Mouse (Mus musculus): ENCODE measurements at regions not wholly inside any gene's neighbourhood (a gene's known extent, or its start where the extent isn't known, plus 50 kb on each side); places are given as distances from the start of the nearest gene placed in this dataset.

GRCm38 (mm10) chr14:36819826-36820225 is 148.8 kb downstream of the Ccser2 start:
- no peak overlapping the region for H3K27ac ChIP-seq (replicated peaks; ENCODE audit: low read depth, low read length)
- ATAC-seq (ENCODE audit: low read depth) (no peak), DNase-seq (ENCODE audit: low spot score) (peak; percentile 13)
- no peaks in the 10 kb centered on the region for H3K4me1 ChIP-seq (ENCODE audit: control insufficient read depth, insufficient read depth, low read length)
- H3K36me3 ChIP-seq (ENCODE audit: control insufficient read depth, insufficient read depth, low read length) = no peaks in the 10 kb centered on the region
- H3K4me3 ChIP-seq (ENCODE audit: low read depth, low read length) = no peak overlapping the region
- H3K9ac ChIP-seq (ENCODE audit: low read depth, low read length) = no peak overlapping the region
- H3K27me3 ChIP-seq (replicated peaks; ENCODE audit: control insufficient read depth, insufficient read depth, low read length) = no peaks in the 10 kb centered on the region
- no peak overlapping the region for H3K4me2 ChIP-seq (ENCODE audit: low read depth, low read length)
- WGBS = 90% methylated on average over 1 of the region's 1 CpGs
- H3K9me3 ChIP-seq (ENCODE audit: control insufficient read depth, low read length) = no peaks in the 10 kb centered on the region

GRCm38 (mm10) chr14:36802418-36802817 is 166.2 kb downstream of the Ccser2 start:
- no peak overlapping the region for H3K9ac ChIP-seq (ENCODE audit: low read depth, low read length)
- H3K4me3 ChIP-seq (ENCODE audit: low read depth, low read length) = no peak overlapping the region
- no peak overlapping the region for H3K27ac ChIP-seq (replicated peaks; ENCODE audit: low read depth, low read length)
- DNase-seq (ENCODE audit: low spot score) = no peak
- H3K4me1 ChIP-seq (ENCODE audit: control insufficient read depth, insufficient read depth, low read length) = no peaks in the 10 kb centered on the region
- H3K4me2 ChIP-seq (ENCODE audit: low read depth, low read length) = no peak overlapping the region
- H3K27me3 ChIP-seq (replicated peaks; ENCODE audit: control insufficient read depth, insufficient read depth, low read length) = no peaks in the 10 kb centered on the region
- H3K9me3 ChIP-seq (ENCODE audit: control insufficient read depth, low read length) = no peaks in the 10 kb centered on the region
- 81% methylated on average over 2 of the region's 3 CpGs for WGBS
- no peaks in the 10 kb centered on the region for H3K36me3 ChIP-seq (ENCODE audit: control insufficient read depth, insufficient read depth, low read length)
- ATAC-seq (ENCODE audit: low read depth) = no peak

- Histone ChIP-seq H3K27ac (replicated peaks; ENCODE audit: low read depth, low read length) (no peak overlapping the region), H3K9ac (ENCODE audit: low read depth, low read length) (no peak overlapping the region), H3K27me3 (replicated peaks; ENCODE audit: control insufficient read depth, insufficient read depth, low read length) (no peaks in the 10 kb centered on the region), H3K4me1 (ENCODE audit: control insufficient read depth, insufficient read depth, low read length) (no peaks in the 10 kb centered on the region), H3K4me2 (ENCODE audit: low read depth, low read length) (no peak overlapping the region), H3K4me3 (ENCODE audit: low read depth, low read length) (no peak overlapping the region), H3K36me3 (ENCODE audit: control insufficient read depth, insufficient read depth, low read length) (no peaks in the 10 kb centered on the region), H3K9me3 (ENCODE audit: control insufficient read depth, low read length) (no peaks in the 10 kb centered on the region)
- no peak for ATAC-seq (ENCODE audit: low read depth)
- 76% methylated on average over 1 of the region's 1 CpGs for WGBS
- DNase-seq (ENCODE audit: low spot score) = no peak
These were observed 168.8 kb downstream of the Ccser2 start for GRCm38 (mm10) chr14:36799820-36800219.

GRCm38 (mm10) chr14:36781882-36782281 is 186.7 kb downstream of the Ccser2 start:
- no peak for ATAC-seq (ENCODE audit: low read depth)
- Histone ChIP-seq H3K4me3 (ENCODE audit: low read depth, low read length) (no peak overlapping the region), H3K27me3 (replicated peaks; ENCODE audit: control insufficient read depth, insufficient read depth, low read length) (no peaks in the 10 kb centered on the region), H3K9me3 (ENCODE audit: control insufficient read depth, low read length) (no peaks in the 10 kb centered on the region), H3K4me2 (ENCODE audit: low read depth, low read length) (no peak overlapping the region), H3K4me1 (ENCODE audit: control insufficient read depth, insufficient read depth, low read length) (no peaks in the 10 kb centered on the region), H3K36me3 (ENCODE audit: control insufficient read depth, insufficient read depth, low read length) (no peaks in the 10 kb centered on the region), H3K27ac (replicated peaks; ENCODE audit: low read depth, low read length) (no peak overlapping the region), H3K9ac (ENCODE audit: low read depth, low read length) (no peak overlapping the region)
- no peak for DNase-seq (ENCODE audit: low spot score)
- WGBS = 85% methylated on average over 2 of the region's 2 CpGs

- Histone ChIP-seq H3K27ac (replicated peaks; ENCODE audit: low read depth, low read length) (no peak overlapping the region), H3K9me3 (ENCODE audit: control insufficient read depth, low read length) (no peaks in the 10 kb centered on the region), H3K4me2 (ENCODE audit: low read depth, low read length) (no peak overlapping the region), H3K36me3 (ENCODE audit: control insufficient read depth, insufficient read depth, low read length) (no peaks in the 10 kb centered on the region), H3K9ac (ENCODE audit: low read depth, low read length) (no peak overlapping the region), H3K4me1 (ENCODE audit: control insufficient read depth, insufficient read depth, low read length) (0 out of 2 replicates have a peak, but pooled peaks cover 3% of the 10 kb centered on the region), H3K4me3 (ENCODE audit: low read depth, low read length) (no peak overlapping the region), H3K27me3 (replicated peaks; ENCODE audit: control insufficient read depth, insufficient read depth, low read length) (no peaks in the 10 kb centered on the region)
- 67% methylated on average over 1 of the region's 1 CpGs for WGBS
- ATAC-seq (ENCODE audit: low read depth) = no peak
- peak; percentile 44 for DNase-seq (ENCODE audit: low spot score)
These were observed 189.6 kb downstream of the Ccser2 start for GRCm38 (mm10) chr14:36778956-36779355.

- 0 out of 2 replicates have a peak, but pooled peaks cover 3% of the 10 kb centered on the region for H3K4me1 ChIP-seq (ENCODE audit: control insufficient read depth, insufficient read depth, low read length)
- H3K36me3 ChIP-seq (ENCODE audit: control insufficient read depth, insufficient read depth, low read length) = no peaks in the 10 kb centered on the region
- H3K9me3 ChIP-seq (ENCODE audit: control insufficient read depth, low read length) = no peaks in the 10 kb centered on the region
- H3K4me2 ChIP-seq (ENCODE audit: low read depth, low read length) = no peak overlapping the region
- no peaks in the 10 kb centered on the region for H3K27me3 ChIP-seq (replicated peaks; ENCODE audit: control insufficient read depth, insufficient read depth, low read length)
- H3K9ac ChIP-seq (ENCODE audit: low read depth, low read length) = no peak overlapping the region
- H3K4me3 ChIP-seq (ENCODE audit: low read depth, low read length) = no peak overlapping the region
- no peak overlapping the region for H3K27ac ChIP-seq (replicated peaks; ENCODE audit: low read depth, low read length)
- DNase-seq (ENCODE audit: low spot score) (peak; percentile 18), ATAC-seq (ENCODE audit: low read depth) (no peak)
- 47% methylated on average over 3 of the region's 3 CpGs for WGBS
These were observed 194.2 kb downstream of the Ccser2 start for GRCm38 (mm10) chr14:36774349-36774748.

- no peaks in the 10 kb centered on the region for H3K9me3 ChIP-seq (ENCODE audit: control insufficient read depth, low read length)
- no peaks in the 10 kb centered on the region for H3K36me3 ChIP-seq (ENCODE audit: control insufficient read depth, insufficient read depth, low read length)
- no peak overlapping the region for H3K4me2 ChIP-seq (ENCODE audit: low read depth, low read length)
- no peak overlapping the region for H3K4me3 ChIP-seq (ENCODE audit: low read depth, low read length)
- DNase-seq (ENCODE audit: low spot score) (no peak), ATAC-seq (ENCODE audit: low read depth) (no peak)
- no peaks in the 10 kb centered on the region for H3K4me1 ChIP-seq (ENCODE audit: control insufficient read depth, insufficient read depth, low read length)
- 80% methylated on average over 4 of the region's 4 CpGs for WGBS
- no peaks in the 10 kb centered on the region for H3K27me3 ChIP-seq (replicated peaks; ENCODE audit: control insufficient read depth, insufficient read depth, low read length)
- no peak overlapping the region for H3K27ac ChIP-seq (replicated peaks; ENCODE audit: low read depth, low read length)
- H3K9ac ChIP-seq (ENCODE audit: low read depth, low read length) = no peak overlapping the region
These were observed 204.2 kb downstream of the Ccser2 start for GRCm38 (mm10) chr14:36764377-36764776.

- no peaks in the 10 kb centered on the region for H3K4me1 ChIP-seq (ENCODE audit: control insufficient read depth, insufficient read depth, low read length)
- no peak overlapping the region for H3K4me2 ChIP-seq (ENCODE audit: low read depth, low read length)
- no peaks in the 10 kb centered on the region for H3K36me3 ChIP-seq (ENCODE audit: control insufficient read depth, insufficient read depth, low read length)
- H3K27ac ChIP-seq (replicated peaks; ENCODE audit: low read depth, low read length) = no peak overlapping the region
- no peak for DNase-seq (ENCODE audit: low spot score)
- ATAC-seq (ENCODE audit: low read depth) = no peak
- no peaks in the 10 kb centered on the region for H3K9me3 ChIP-seq (ENCODE audit: control insufficient read depth, low read length)
- 82% methylated on average over 6 of the region's 6 CpGs for WGBS
- no peaks in the 10 kb centered on the region for H3K27me3 ChIP-seq (replicated peaks; ENCODE audit: control insufficient read depth, insufficient read depth, low read length)
- H3K9ac ChIP-seq (ENCODE audit: low read depth, low read length) = no peak overlapping the region
- H3K4me3 ChIP-seq (ENCODE audit: low read depth, low read length) = no peak overlapping the region
These were observed 212.5 kb downstream of the Ccser2 start for GRCm38 (mm10) chr14:36756056-36756455.

GRCm38 (mm10) chr14:36748130-36748883 is 220.3 kb downstream of the Ccser2 start:
- H3K4me3 ChIP-seq (ENCODE audit: low read depth, low read length) = no peak overlapping the region
- no peaks in the 10 kb centered on the region for H3K27me3 ChIP-seq (replicated peaks; ENCODE audit: control insufficient read depth, insufficient read depth, low read length)
- ATAC-seq (ENCODE audit: low read depth) (no peak), DNase-seq (ENCODE audit: low spot score) (no peak)
- 87% methylated on average over 6 of the region's 6 CpGs for WGBS
- H3K36me3 ChIP-seq (ENCODE audit: control insufficient read depth, insufficient read depth, low read length) = no peaks in the 10 kb centered on the region
- no peaks in the 10 kb centered on the region for H3K9me3 ChIP-seq (ENCODE audit: control insufficient read depth, low read length)
- no peak overlapping the region for H3K9ac ChIP-seq (ENCODE audit: low read depth, low read length)
- H3K4me2 ChIP-seq (ENCODE audit: low read depth, low read length) = no peak overlapping the region
- no peaks in the 10 kb centered on the region for H3K4me1 ChIP-seq (ENCODE audit: control insufficient read depth, insufficient read depth, low read length)
- H3K27ac ChIP-seq (replicated peaks; ENCODE audit: low read depth, low read length) = no peak overlapping the region
